Mouse (Mus musculus) hindbrain, embryonic 11.5 days (tissue): Measurements from ENCODE around the gene Shoc2. TPM values are rescaled to one million over a fixed set of nuclear protein-coding genes. Genes with fewer than 3 reads are reported as not detected.

Experiments used
- ATAC-seq: fragments of 200-750 bp; cut with Nextera tagmentation; 2 replicates; pipeline ENCODE4 v1.8.0; 2017; ENCODE audit warnings: mild to moderate bottlenecking, moderate TSS enrichment, moderate library complexity; ENCODE audit not compliant: low FRiP score
- DNase-seq: peaks from one replicate; pipeline ENCODE4 v3.0.0-alpha.2; 2015; ENCODE audit warnings: low spot score
- H3K27ac ChIP-seq: fragments of 300-500 bp; sonication (generic); 2 replicates; pipeline ENCODE4 v1.5.1; 2014; ENCODE audit warnings: mild to moderate bottlenecking, low read depth, low read length
- H3K27me3 ChIP-seq: fragments of 300-500 bp; sonication (generic); 2 replicates; pipeline ENCODE4 v1.6.1; 2014; ENCODE audit warnings: mild to moderate bottlenecking, low read length, moderate library complexity, mixed read lengths; ENCODE audit not compliant: control insufficient read depth, insufficient read depth
- H3K36me3 ChIP-seq: fragments of 300-500 bp; sonication (generic); 2 replicates; pipeline ENCODE4 v1.6.1; 2014; ENCODE audit warnings: mild to moderate bottlenecking, low read length, moderate library complexity, mixed read lengths; ENCODE audit not compliant: control insufficient read depth, insufficient read depth
- H3K4me1 ChIP-seq: fragments of 300-500 bp; sonication (generic); replicated peaks from 2 replicates; pipeline ENCODE4 v1.6.1; 2014; ENCODE audit warnings: low read length, mixed read lengths; ENCODE audit not compliant: control insufficient read depth, insufficient read depth
- H3K4me2 ChIP-seq: fragments of 300-500 bp; sonication (generic); replicated peaks from 2 replicates; pipeline ENCODE4 v1.6.1; 2014; ENCODE audit warnings: mild to moderate bottlenecking, low read depth, low read length
- H3K4me3 ChIP-seq: fragments of 300-500 bp; sonication (generic); 2 replicates; pipeline ENCODE4 v1.5.1; 2014; ENCODE audit warnings: low read depth, low read length
- H3K9ac ChIP-seq: fragments of 300-500 bp; sonication (generic); 2 replicates; pipeline ENCODE4 v1.6.1; 2014; ENCODE audit warnings: low read depth, low read length
- H3K9me3 ChIP-seq: fragments of 300-500 bp; sonication (generic); 2 replicates; pipeline ENCODE4 v1.6.1; 2016; ENCODE audit warnings: low read length; ENCODE audit not compliant: control insufficient read depth
- WGBS: fragments of 180-500 bp; shearing (Covaris S2); extraction: QIAGEN DNeasy Blood & Tissue Kit; methylation state at CpG from one replicate; pipeline ENCODE4 v1.1.7; 2014; 5-methylcytosine and 5-hydroxymethylcytosine counted together
- polyA plus RNA-seq: library from polyadenylated mRNA; unstranded; fragments of >200 nt; fragmentation: Nextera tagmentation; extraction: Ambion mirVana; gene quantifications from 2 replicates; pipeline ENCODE4 v1.2.1, GENCODE M21; 2014

Shoc2 gene
- 80.9 and 81.1 TPM in 2 replicates for polyA plus RNA-seq

- Histone ChIP-seq H3K4me1 (no peaks in the 10 kb centered on the region; the same call in 1 of the 2 replicates), H3K27me3 (no peaks in the 10 kb centered on the region), H3K9me3 (no peaks in the 10 kb centered on the region), H3K36me3 (no peaks in the 10 kb centered on the region), H3K4me3 (peak within 1 kb of the TSS; percentile 87), H3K4me2 (peak within 1 kb of the TSS; percentile 59), H3K9ac (peak within 1 kb of the TSS; percentile 93), H3K27ac (peak within 1 kb of the TSS; percentile 97)
- DNase-seq (peak; percentile 97), ATAC-seq (peak; percentile 96)
- WGBS: 0% methylated on average over 54 of the region's 62 CpGs
These were observed at the start of gene Shoc2, which contains the start of gene Bbip1 for GRCm38 (mm10) chr19:53943802-53944785. Gene Shoc2 (plus strand): TSS chr19:53944306. Gene Bbip1 (minus strand): TSS chr19:53944627.

- Histone ChIP-seq H3K27ac (no peak overlapping the region), H3K9me3 (no peaks in the 10 kb centered on the region), H3K27me3 (no peaks in the 10 kb centered on the region), H3K4me1 (no peaks in the 10 kb centered on the region), H3K36me3 (no peaks in the 10 kb centered on the region), H3K4me2 (no peak overlapping the region), H3K9ac (no peak overlapping the region), H3K4me3 (no peak overlapping the region)
- DNase-seq: no peak
- ATAC-seq: no peak
- 79% methylated on average over 12 of the region's 12 CpGs for WGBS
These were observed 49.5 kb upstream of the Shoc2 start for GRCm38 (mm10) chr19:53894538-53895121.

- DNase-seq: no peak
- no peak overlapping the region for H3K27ac ChIP-seq
- H3K36me3 ChIP-seq: no peaks in the 10 kb centered on the region
- no peak for ATAC-seq
- no peak overlapping the region for H3K4me3 ChIP-seq
- H3K9ac ChIP-seq: no peak overlapping the region
- 84% methylated on average over 5 of the region's 5 CpGs for WGBS
- H3K4me2 ChIP-seq: no peak overlapping the region
- no peaks in the 10 kb centered on the region for H3K27me3 ChIP-seq
- no peaks in the 10 kb centered on the region for H3K4me1 ChIP-seq
- H3K9me3 ChIP-seq: no peaks in the 10 kb centered on the region
These were observed 46.1 kb upstream of the Shoc2 start for GRCm38 (mm10) chr19:53898046-53898445.

GRCm38 (mm10) chr19:53898498-53898897 lies 45.6 kb upstream of the Shoc2 start:
- WGBS: 81% methylated on average over 4 of the region's 4 CpGs
- Histone ChIP-seq H3K4me3 (no peak overlapping the region), H3K4me2 (no peak overlapping the region), H3K9me3 (no peaks in the 10 kb centered on the region), H3K4me1 (no peaks in the 10 kb centered on the region), H3K36me3 (no peaks in the 10 kb centered on the region), H3K27ac (no peak overlapping the region), H3K27me3 (no peaks in the 10 kb centered on the region), H3K9ac (no peak overlapping the region)
- ATAC-seq: no peak
- DNase-seq: no peak

GRCm38 (mm10) chr19:53898970-53899900 lies 44.9 kb upstream of the Shoc2 start:
- Histone ChIP-seq H3K4me3 (no peak overlapping the region), H3K27me3 (no peaks in the 10 kb centered on the region), H3K9ac (no peak overlapping the region), H3K4me1 (no peaks in the 10 kb centered on the region), H3K36me3 (no peaks in the 10 kb centered on the region), H3K4me2 (no peak overlapping the region), H3K9me3 (no peaks in the 10 kb centered on the region), H3K27ac (no peak overlapping the region)
- ATAC-seq: no peak
- WGBS: 87% methylated on average over 25 of the region's 25 CpGs
- no peak for DNase-seq

- no peak overlapping the region for H3K9ac ChIP-seq
- no peak overlapping the region for H3K4me2 ChIP-seq
- H3K4me1 ChIP-seq: no peaks in the 10 kb centered on the region
- H3K27me3 ChIP-seq: no peaks in the 10 kb centered on the region
- ATAC-seq: no peak
- no peak for DNase-seq
- H3K27ac ChIP-seq: no peak overlapping the region
- H3K4me3 ChIP-seq: no peak overlapping the region
- no peaks in the 10 kb centered on the region for H3K9me3 ChIP-seq
- WGBS: 87% methylated on average over 14 of the region's 14 CpGs
- no peaks in the 10 kb centered on the region for H3K36me3 ChIP-seq
These were observed 44.0 kb upstream of the Shoc2 start for GRCm38 (mm10) chr19:53899941-53900610.

- H3K4me2 ChIP-seq: peak overlapping the region; percentile 70
- H3K9me3 ChIP-seq: no peaks in the 10 kb centered on the region
- no peaks in the 10 kb centered on the region for H3K4me1 ChIP-seq
- H3K4me3 ChIP-seq: peak overlapping the region; percentile 95
- H3K9ac ChIP-seq: peak overlapping the region; percentile 88
- H3K27ac ChIP-seq: no peak overlapping the region
- WGBS: 63% methylated on average over 15 of the region's 15 CpGs
- H3K36me3 ChIP-seq: no peaks in the 10 kb centered on the region
- no peak for ATAC-seq
- no peaks in the 10 kb centered on the region for H3K27me3 ChIP-seq
- DNase-seq: no peak
These were observed 42.0 kb upstream of the Shoc2 start for GRCm38 (mm10) chr19:53901931-53902738.
